Mouse (Mus musculus) ovary, postnatal 36 days (tissue): ENCODE data around the gene Pdcd11.
A peak's percentile ranks its signal among the peaks of the same experiment; 100 is the strongest.

Experiments
- DNase-seq: peaks from one replicate; pipeline ENCODE4 v3.0.0; 2022; ENCODE audit warnings: low spot score, mixed read lengths

Pdcd11 gene

DNA sequence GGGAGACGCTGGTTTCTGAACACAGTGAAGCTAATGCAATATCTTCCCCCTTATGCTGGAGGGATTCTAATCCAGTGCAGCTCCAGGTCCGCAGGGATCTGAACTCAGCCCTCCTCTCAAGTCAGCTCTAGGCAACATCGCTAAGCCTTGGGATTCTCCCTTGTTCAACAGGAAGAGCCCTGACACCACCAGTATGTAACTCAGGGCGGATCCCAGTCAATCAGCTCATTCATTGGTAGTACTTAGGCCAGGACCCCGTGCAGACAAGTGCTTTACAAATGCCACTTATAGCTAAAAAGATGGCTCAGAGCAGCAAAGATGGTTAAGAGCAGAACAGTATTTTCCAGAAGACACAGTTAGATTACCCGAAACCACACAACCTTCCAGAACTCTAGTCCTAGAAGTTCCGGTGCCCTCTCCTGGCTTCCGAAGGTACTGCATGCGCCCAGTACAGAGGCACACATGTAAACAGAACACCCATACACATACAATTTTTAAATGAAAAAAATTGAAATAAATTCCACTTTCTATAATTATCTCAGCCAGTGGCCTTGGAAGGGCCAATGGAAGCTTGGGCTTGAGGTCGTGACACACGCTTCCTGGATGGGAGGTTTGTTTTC lies 78.3 kb downstream of the Pdcd11 start:
- peak; percentile 79 for DNase-seq

DNA sequence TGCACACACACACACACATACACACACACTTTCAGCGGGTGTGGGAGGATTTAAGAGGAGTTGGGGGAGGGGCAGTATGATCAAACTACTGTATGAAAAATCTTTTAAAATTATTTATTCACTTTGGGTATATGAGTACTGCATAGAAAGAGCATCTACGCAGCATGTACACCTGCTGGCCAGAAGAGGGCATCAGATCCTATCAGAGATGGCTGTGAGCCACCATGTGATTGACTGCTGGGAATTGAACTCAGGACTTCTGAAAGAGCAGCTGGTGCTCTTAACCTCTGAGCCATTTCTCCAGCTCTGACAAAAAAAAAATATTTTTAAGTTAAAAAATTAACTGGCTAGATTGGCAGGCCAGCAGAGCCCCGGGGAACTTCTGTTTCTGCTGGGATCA lies 83.9 kb downstream of the Pdcd11 start:
- DNase-seq, result no peak

DNA sequence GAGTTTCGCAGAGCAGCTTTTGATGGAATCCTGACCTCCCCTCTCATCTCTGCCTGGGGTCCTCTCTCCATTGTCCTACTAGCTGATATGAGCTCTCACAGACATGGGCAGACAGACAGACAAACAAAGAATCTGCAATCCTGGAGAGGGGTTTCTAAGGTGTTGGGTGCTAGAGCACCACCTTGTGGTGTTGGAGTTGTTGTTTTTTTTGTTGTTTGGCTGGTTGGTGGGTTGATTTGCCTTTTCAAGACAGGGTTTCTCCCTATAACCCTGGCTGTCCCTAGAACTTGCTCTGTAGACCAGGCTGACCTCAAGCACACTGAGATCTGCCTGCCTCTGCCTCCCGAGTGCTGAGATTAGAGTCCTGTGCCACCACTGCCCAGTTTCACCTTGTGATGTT lies 84.9 kb downstream of the Pdcd11 start:
- DNase-seq, result no peak

DNA sequence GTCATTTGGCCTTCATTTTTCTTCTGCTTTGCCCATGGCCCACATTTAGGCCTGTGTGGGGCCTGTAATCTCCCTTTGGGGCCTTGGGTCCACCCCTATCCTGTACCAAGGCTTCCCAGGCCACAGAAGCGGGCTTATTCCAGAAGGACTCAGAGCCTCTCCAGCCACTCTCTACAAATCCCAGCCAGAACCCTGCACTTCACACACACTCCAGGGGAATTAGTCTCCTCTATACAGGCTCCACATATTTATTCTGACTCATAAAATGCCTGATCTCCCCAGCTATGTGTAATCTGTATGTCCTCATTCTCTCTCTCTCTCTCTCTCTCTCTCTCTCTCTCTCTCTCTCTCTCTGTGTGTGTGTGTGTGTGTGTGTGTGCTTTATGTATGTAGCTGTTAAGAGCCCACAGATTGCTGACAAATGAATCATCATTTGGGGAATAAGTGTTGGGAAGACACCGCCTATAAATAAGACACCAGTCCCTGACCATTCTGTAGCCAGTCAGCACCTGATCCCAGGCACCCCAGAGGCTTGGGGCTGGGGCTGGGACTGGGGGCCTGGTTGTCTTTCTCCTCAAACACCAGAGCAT lies 86.4 kb downstream of the Pdcd11 start:
- DNase-seq, result no peak

DNA sequence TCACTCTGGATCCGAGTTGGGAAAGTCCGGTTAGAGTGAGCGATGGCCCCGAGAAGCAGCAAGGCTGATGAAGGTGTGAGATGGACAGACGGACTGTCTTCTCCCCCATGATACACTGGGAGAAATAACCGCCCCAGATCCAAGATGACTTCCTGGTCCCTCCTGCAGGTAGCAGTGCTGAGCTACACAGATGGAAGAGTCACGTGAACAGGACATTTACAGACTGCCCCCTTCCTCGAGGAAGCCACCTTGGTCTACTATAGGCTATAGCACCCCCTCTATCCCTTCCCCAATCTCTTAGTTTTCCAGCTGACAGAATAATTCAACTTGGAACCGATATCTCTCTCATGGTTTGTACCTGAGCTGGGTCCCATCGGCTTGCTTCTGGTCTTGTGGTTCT lies 87.4 kb downstream of the Pdcd11 start:
- DNase-seq, result no peak

DNA sequence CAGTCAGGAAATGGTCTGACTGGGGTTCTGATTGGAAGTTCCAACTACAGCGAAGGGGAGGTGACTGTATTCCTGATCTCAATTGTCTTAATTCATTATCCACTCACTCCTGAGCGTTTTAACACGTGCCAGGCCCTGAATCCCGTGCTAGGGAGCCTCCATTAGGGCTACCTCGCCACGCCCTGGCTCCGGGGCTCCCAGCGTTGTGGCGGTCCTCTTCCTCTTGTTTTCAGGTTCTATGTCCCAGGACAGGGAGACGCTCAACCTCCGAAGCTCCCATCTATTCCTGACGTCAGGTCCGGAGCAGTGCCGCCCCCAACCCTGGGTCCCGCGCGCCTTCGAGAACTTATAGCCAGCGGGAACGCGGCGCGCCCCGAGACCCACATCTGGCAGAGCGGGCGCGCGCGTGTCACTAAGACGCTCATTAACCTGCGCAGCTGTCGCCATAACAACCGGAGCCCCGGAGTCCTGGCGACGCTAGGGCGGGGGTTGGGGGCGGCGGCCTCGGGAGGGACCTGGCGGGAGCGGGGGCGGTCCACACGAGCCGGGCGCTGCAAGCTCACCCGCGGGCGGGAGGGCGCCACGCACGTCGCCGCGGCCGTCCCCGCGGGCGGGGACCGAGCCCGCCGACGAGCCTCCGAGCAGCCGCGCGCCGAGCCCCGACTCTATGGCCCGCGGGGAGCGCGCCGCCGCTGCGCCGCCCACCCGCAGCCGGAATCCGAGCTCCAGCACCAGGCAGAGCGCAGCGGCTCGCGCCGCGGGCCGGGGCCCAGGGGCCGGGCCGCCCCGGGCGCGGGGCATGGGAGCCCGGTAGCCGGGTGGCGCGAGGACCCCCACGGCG lies 88.1 kb downstream of the Pdcd11 start, which contains the start of gene Neurl1a:
TSS of gene Neurl1a (plus strand) at position 390 of the 841 bp plus-strand sequence.
- DNase-seq, result peak; percentile 57

DNA sequence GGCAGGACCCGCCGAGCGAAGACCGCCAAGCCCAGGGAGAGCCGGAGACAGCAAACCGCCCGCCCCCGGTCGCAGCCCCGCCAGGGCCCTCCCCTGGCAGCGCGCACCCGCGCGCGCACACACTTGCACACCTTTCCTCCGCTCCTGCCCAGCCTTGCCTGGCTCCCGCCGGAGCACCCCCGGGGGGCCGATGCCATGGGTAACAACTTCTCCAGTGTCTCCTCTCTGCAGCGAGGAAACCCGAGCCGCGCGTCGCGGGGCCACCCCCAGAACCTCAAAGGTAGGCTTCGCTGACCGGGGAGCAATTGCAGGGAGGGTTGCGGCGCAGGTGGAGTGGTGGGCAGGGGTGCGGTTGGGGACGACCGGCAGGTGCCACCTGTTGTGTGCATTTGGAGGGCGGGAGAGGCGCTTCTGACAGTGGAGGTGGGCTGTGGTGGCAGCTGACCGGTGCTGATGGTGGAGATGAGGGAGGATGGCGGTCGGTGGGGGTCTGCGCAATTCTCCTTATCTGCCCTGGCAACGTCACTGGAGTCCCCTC lies 88.8 kb downstream of the Pdcd11 start:
- DNase-seq, result peak; percentile 32

DNA sequence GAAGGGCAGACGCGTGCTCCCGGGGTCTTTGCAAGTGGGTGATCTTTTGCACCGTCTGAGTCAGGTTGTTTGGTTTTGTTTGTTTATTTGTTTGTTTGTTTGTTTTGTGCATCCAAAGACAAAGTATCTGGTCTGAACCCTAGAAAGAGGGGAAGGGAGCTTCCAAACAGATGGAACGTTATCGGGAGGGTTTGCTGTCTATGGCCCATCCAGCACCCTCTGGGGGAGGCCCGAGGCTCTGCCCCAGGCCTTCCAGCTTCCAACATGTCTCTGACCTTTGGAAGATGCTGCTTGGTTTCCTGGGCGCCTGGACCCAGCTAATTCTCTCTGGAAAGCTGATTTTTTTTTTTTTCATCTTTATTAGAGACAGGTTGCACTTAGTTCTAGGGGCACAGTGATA lies 89.4 kb downstream of the Pdcd11 start:
- no peak for DNase-seq
